Mouse (Mus musculus): ENCODE measurements at regions not wholly inside any gene's neighbourhood (a gene's known extent, or its start where the extent isn't known, plus 50 kb on each side); places are given as distances from the start of the nearest gene placed in this dataset.

GRCm38 (mm10) chr3:29816964-29817363 is 730.8 kb downstream of the Mecom start:
- TF ChIP-seq CTCF (IDR thresholded peaks at IDR 0.05; ENCODE audit: low read depth) (no peak), EP300 (IDR thresholded peaks at IDR 0.05; ENCODE audit: low read depth) (no peak)
